Mouse (Mus musculus) T-helper 17 cell (primary cell): Measurements from ENCODE around the gene Arpc1b.

Experiments
- in situ Hi-C, 2 experiments: fragments of 300-600 bp; cut with MboI, MseI; formaldehyde crosslinking; loops; 1 replicate in 1 of 2; 2 replicates in 1 of 2; pipeline ENCODE4 v1.15.1; 2025; ENCODE audit warnings: high pct_unique_total_duplicates in 2 of 2

The Arpc1b gene

DNA sequence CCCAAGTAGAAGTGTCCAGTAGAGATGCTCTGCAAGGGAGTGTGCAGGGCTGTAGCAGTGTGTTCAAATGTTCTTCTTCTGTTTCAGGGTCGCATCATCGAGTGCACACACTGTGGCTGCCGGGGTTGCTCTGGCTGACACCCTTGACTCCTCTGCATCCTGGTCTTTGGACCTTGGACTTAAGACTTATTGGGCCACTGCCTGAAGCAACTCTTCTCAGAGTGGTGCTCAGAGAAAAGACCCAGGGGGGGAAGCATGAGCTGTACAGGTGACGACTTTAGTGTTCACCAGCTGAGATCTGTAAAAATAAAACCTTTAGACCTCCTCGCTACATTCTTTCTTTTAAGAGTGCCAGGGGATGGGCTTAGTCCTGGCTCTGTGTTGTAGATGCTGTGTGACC lies 33.7 kb downstream of the Arpc1b start:
- in situ Hi-C loops, result loop anchor here in 1 of 2 experiments (10.0 kb wide), 1 partner anchor 1423 kb away; no protein-coding TSS in a partner anchor

DNA sequence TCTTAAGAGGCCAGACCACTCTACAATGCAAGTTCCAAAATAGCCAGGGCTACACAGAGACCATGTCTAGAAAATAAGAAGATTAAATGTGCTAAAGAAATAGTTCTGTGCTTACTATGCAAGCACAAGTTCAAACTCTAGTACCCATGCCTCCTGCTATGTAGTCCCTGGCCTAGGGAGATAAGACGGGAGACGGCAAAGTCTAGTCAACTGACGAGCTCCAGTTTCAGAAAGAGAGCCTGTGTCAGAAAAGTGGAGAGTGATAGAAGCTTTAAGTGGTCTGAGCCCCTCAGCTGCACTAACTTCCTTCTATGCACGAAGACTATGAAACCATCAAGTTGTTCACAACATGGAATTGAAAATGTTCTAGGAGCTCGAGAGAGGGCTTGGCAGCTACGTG lies 35.3 kb downstream of the Arpc1b start:
- in situ Hi-C loops, result loop anchor here in 1 of 2 experiments (10.0 kb wide), 1 partner anchor 1424 kb away; no protein-coding TSS in a partner anchor

DNA sequence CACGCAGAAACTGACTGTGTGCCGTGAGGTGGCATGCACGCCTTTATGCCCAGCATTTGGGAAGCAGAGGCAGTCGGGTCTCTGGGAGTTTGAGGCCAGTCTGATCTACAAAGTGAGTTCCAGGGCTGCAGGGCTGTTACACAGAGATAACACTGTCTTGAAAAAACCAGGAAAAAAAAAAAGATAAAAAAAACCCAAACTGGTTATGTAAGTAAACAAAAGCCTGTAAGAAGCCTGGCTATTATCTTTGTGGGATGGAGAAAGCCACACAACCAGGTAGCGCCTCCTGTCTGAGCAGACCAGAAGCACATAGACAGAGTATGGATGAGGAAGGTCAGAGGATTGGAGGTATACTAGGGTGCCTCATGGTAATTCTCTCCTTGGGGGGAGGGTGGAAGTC lies 38.7 kb downstream of the Arpc1b start:
- in situ Hi-C loops, result no loop called here

DNA sequence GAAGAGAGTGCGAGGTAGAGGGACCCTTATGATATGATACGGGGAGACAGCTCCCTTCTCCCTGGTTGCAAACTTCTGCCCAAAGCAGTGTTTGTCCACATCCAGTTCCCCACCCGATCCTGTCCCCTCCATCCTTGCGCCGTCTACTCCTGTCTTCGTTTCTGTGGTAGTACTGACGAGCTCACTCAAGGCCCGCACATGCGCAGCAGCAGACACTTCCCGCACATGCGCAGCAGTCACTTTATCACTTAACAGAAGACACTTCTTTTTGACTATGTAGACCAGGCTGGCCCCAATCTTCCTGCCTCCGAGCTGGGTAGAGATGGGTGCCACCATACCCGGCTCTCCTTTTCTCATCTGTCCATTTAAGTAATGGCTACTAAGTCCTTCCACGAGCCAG lies 47.3 kb downstream of the Arpc1b start:
- in situ Hi-C loops, result loop anchor here in 1 of 2 experiments (10.0 kb wide), 1 partner anchor 617 kb away; the partner anchor contains the start of gene Nptx2

DNA sequence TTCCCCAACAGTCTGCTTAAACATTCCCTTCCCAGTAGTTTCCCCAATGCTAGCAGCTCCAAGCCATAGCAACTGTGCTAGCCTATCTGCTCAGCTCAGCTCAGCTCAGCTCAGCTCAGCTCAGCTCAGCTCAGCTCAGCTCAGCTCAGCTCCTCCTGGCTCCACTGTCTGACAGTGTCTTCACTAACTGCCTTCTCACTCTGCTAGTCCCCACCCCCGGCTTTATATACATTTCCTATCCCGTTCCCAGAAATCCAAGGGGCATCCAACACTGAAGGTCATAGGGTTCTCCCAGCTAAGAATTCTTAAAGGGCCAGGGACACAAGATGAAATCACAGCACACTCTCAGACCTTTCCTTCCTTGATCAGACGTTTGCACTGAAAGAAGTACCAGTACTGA lies 50.7 kb downstream of the Arpc1b start:
- in situ Hi-C loops, result loop anchor here in 1 of 2 experiments (10.0 kb wide), 1 partner anchor 620 kb away; the partner anchor contains the start of gene Nptx2

DNA sequence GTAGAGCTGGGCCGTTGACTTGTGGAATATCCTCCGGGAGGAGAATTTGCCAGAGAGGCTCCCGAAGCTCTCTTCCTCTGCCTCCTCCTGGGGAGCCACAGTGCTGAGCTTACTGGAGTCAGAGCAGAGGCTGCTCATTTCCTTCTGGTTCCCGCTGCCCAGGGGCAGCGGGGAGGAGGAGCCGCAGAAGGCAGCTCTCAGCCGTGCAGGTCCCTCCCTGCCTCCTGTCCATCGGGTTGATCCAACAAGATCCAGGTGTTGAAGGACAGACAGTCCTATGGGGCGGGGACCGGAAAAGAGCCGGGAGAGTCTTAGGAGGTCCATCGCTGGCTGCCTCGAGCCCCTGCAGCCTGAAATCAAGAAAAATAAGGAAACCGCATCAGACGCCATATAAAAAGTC lies 51.2 kb downstream of the Arpc1b start:
- in situ Hi-C loops, result loop anchor here in 1 of 2 experiments (10.0 kb wide), 1 partner anchor 620 kb away; the partner anchor contains the start of gene Nptx2

DNA sequence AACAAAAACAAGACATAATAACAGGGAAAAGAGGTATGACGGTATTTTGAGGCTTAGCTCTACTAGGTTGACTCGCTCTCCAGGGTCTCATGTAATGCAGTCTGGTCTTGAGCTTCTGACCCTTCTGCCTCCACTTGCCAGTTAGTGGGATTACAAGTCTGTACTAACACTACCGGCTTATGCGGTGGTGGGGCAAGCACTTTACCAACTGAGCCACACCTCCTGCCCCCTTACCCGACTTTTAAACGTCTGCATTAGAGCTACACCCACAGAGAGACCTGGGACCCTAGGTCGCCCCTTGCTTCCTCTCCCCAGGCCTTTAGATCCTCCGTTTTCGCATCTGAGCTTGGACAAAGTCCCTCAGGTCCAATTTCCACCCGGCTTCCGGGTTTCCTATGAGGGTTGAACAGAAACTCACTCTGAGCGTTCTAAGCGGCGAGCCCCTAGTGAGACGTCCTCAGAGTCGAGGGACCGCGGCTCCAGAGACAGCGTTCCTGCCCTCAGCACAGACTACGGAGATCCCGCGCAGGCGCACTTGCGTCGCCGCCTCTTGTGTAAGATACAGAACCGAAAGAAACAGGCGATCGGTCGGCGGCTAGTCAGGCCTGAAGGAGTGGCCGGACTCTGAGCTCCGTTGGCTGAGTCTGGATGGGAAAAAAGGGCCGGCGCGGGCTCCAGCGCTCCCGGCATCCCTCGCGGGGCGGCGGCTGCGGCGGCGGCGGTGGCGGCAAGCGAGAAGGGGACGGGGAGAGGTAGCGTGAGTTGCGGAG lies 52.7 kb downstream of the Arpc1b start, which contains the start of the genes Ptcd1 and Cpsf4:
TSS of gene Ptcd1 (minus strand) at position 573 of the 770 bp plus-strand sequence.
TSS of gene Cpsf4 (plus strand) at position 678 of the 770 bp plus-strand sequence.
- in situ Hi-C loops, result loop anchor here in 1 of 2 experiments (10.0 kb wide), 1 partner anchor 622 kb away; the partner anchor contains the start of gene Nptx2

DNA sequence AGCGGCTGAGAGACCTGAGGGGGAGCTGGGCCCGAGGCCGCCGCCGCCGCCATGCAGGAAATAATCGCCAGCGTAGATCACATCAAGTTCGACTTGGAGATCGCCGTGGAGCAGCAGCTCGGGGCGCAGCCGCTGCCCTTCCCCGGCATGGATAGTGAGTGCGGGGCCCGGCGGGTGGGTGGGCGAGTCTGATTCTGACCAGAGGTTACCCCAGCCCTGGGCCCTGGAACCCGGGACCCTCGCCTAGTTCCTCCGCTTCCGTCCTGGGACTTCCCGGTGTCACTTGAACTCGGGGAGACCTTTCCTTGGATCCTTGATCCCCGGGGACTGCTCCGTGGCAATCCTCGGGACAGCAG lies 53.3 kb downstream of the Arpc1b start:
- in situ Hi-C loops, result loop anchor here in 1 of 2 experiments (10.0 kb wide), 1 partner anchor 622 kb away; the partner anchor contains the start of gene Nptx2

DNA sequence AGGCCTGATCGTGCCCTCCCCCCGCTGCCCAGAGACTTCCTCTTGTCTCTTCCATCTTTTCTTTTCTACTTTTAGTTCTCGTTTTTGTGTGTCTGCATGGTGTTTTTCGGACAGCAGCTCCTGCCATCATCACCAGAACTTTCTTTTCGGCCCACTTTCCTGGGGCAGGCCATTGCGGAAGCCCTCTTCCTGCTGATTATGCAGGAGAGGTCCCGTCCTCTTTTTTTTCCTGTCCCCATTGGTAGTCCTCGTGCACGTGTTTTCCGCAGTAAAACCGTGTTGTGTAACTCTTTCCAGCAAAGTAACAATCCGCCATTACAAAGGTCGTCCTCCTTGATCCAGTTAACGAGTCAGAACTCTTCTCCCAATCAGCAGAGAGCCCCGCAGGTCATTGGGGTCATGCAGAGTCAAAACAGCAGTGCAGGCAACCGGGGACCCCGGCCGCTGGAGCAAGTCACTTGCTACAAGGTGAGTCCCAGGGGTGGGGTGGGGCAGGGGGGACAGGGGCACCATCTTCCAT lies 64.5 kb downstream of the Arpc1b start:
- in situ Hi-C loops, result no loop called here
